Mouse (Mus musculus) erythroid progenitor cell, adult 5-6 weeks (primary cell): ENCODE results near the gene Sprr3. TPM values are rescaled to one million over a fixed set of nuclear protein-coding genes. Genes with fewer than 3 reads are reported as not detected.
"Not testable (repeated sequence)": the region's sequence is repeated elsewhere in the genome, so short reads cannot be mapped to it uniquely, and the experiment has no call there.

Experiments
- ATAC-seq: replicated peaks from 2 replicates; pipeline ENCODE4 v1.8.0; 2016; ENCODE audit warnings: moderate number of reproducible peaks, mild to moderate bottlenecking, moderate TSS enrichment, inconsistent platforms; ENCODE audit not compliant: poor library complexity, low FRiP score, severe bottlenecking
- total RNA-seq, 2 experiments: library from RNA; stranded (forward) in 1 of 2; stranded (reverse) in 1 of 2; fragments of 150-400 nt in 1 of 2; fragments of 186-747, 209-891 nt in 1 of 2; gene quantifications; 2 replicates each; pipeline versions ENCODE4 v1.2.3 to v1.2.4; 2015 to 2017; ENCODE audit warnings: low replicate concordance in 2 of 2

The Sprr3 gene
- total RNA-seq (2015; ENCODE audit: low replicate concordance) (not detected in 2 replicates), total RNA-seq (2017; ENCODE audit: low replicate concordance) (not detected in 2 replicates)

DNA sequence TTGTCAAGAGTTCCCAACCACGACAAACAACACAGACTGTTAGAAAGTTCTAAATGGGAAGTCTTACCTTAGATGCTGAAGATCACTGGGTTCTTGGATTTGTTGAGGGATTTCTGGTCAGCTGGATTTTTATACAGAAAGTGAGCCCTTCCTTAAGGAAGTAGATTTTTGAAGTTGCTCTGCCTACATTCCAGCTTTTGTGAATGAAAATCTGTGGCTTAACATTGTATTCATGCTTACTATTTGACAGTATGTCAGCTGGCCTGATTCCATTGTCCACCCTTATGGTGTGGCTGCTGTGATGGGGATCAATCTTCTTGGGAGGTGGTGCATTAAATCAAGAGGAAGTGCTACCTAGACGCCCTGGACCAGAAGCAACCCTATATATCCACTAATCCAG lies at the start of gene Sprr3:
Sprr3 (minus strand) TSS at position 101 of the 400 bp plus-strand sequence.
- no peak for ATAC-seq

DNA sequence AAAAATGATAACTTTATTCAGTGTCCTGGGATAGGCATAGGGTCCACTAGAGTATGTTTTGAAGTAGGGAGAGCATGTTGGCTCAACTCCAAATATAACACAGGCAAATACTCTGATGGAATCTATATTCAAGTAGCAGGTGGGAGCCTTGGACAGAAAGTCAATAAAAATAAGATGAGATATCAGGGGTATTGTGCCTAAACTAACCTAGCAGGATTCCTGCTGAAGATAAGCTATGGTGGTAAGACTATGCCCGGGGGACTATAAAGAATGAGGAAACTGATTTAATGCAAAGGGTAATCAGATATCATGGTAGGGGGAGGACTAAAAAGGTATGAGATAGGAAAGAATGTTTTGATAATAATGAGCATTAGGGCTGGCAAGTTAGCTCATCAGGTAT lies 49.7 kb upstream of the Sprr3 start:
- no peak for ATAC-seq

DNA sequence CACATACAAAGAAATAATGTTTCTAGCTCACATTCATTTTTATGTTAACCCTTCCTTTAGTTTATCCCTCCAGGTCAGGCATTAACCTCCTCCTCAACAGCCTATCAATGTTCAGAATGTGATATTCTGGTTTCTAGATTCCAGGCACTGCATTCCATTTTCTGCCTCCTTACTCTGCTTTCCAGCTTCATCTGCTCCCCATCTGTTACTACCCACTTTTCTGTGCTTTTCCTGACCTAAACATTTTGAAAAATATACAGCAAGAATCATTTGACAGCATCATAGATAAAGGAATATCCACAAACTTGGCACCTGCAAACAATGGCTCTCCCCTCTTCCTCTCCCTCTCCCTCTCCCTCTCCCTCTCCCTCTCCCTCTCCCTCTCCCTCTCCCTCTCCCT lies 45.0 kb upstream of the Sprr3 start:
- no peak for ATAC-seq

DNA sequence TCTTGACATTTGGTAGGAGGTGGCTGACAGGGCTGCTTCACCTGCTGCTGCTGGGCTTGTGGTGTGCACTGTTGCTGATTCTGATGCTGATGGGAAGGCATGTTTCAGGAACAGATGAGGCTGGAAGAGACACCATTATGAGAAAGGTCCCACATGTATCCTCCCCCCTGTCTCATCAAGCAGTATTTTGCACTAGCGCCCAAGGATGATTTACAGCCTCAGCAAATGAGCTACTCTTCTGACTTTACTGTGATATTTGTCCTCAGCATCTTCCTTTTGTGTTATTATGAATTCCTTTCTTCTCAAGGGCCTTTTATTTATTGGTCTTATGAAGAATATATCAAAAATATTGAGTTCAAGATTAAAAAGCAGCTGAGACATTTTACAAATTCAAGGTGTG lies 41.9 kb upstream of the Sprr3 start, which contains the start of gene Sprr4:
Sprr4 (minus strand) TSS at position 101 of the 400 bp plus-strand sequence.
- ATAC-seq: no peak

DNA sequence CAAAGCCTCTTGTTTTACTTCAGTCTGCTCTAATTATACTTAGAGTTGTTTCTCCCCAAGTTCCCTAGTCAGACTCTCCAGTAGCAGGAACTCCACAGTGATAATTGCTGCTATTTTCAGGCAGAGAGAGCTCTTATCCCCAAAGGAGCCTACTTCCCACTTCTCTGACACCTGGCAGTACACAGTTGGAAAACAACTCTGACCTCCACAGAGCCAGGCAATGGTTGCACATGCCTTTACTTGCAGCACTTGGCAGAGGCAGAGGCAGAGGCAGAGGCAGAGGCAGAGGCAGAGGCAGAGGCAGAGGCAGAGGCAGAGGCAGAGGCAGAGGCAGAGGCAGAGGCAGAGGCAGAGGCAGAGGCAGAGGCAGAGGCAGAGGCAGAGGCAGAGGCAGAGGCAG lies 31.7 kb upstream of the Sprr3 start:
- ATAC-seq: not testable (repeated sequence)

DNA sequence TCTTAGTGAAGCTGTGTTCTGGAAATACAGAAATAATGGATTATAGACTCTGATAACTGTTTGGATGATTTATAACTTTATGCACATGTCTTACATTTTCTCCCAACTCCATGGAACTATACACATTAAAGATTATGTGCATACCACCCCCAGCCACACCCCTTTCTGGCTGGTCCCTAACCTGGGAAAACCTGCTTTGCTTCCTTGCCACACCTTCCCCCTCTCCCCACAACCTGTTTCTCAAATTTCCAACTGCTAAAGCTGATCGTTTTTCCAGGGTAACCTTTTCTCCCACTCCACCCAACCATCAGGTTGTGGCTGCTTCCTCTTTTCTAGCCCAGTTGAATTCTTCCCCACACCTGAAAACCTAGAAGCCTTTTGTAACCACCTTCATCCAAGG lies 27.8 kb upstream of the Sprr3 start:
- ATAC-seq: no peak

DNA sequence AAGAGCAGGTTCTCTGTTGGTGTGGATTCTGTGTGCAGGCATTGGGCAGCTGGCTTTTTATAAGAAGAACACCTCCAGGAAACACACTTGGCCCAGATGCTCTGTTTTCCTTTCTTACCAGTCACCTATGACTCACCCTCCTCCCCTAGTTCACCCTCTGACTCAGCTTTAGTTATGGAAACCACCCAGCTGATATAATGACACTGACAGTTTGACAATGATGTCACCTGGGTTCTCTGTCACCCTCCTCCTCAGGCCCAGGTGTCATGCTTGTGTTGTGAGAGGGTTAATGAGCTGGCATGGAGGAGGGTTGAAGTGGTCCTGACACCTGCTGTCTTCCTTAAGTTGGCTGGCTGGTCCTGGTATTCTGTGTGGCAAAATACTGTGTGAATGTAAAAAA lies 27.3 kb upstream of the Sprr3 start, which contains the start of gene Sprr1a:
Sprr1a (minus strand) TSS at position 33 of the 400 bp plus-strand sequence.
- ATAC-seq: no peak

DNA sequence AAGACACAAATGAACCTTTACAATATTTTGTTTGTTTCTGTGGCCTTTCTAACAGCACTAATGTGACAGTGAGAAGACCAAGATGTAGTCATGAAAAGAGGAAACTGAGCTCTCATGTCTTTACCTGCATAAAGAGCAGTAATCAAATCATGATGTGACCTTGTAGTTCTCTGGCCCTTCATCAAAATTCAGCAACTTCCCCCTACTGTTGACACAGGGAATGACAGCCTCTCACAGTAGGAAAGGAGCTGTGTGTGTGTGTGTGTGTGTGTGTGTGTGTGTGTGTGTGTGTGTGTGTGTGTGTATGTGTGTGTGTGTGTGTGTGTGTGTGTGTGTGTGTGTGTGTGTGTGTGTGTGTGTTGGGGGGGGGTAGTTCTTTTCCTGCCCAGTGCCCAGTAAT lies 22.7 kb upstream of the Sprr3 start:
- ATAC-seq: not testable (repeated sequence)

DNA sequence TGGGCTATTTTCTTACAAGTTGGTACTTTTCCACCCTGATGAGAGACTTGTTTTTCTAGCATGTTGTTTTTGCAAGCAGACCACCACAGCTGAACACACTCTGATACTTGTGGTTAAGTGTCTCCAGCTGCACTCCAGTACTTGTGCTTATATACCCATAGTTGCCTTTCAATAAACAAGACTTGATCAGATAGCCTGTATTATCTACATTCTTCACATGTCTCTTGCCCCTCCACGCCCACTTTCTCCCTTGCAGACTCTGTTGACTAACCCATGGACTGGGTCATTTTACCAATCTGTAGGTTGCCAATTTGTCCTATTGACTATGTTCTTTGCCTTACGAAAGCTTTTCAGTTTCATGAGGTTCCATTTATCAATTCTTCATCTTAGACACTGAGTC lies 11.6 kb upstream of the Sprr3 start:
- no peak for ATAC-seq

DNA sequence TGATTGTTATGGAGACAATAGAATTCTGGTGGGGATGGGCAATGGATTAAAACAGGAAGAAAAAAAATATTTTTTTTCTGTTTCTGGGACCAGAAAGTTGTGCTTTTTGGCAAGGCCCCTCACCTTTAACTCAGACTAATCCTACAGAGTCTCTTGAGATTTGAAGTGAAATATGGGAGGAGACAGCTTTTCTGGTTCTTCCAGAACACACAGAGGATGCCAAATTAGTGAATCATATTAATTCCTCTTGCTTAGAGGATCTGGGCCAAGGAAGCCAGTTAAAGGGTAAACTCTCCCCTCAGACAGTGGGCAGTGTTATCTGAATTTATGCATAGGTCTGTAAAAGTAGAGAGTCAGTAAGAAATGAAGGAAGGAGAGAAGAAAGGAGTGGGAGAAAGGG lies 8.9 kb upstream of the Sprr3 start:
- ATAC-seq: no peak

DNA sequence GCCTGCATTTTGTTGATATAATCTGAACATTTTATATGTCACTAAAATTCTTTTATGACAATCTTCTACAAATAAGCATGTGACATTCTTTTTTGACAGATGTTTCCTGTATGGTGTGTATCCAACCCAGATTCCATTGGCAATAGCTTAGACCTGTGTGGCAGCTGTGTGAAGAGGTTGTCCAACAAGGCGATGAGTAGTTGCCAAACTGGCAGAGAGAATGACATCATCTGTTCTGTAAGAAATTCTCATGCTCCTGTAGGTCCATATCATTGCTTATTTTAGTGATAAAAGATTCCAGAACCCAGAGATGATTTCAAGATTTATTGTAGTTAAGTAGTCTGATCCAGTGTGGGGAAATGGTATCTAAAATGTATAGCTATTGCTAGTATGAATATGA lies 8.1 kb upstream of the Sprr3 start:
- no peak for ATAC-seq

DNA sequence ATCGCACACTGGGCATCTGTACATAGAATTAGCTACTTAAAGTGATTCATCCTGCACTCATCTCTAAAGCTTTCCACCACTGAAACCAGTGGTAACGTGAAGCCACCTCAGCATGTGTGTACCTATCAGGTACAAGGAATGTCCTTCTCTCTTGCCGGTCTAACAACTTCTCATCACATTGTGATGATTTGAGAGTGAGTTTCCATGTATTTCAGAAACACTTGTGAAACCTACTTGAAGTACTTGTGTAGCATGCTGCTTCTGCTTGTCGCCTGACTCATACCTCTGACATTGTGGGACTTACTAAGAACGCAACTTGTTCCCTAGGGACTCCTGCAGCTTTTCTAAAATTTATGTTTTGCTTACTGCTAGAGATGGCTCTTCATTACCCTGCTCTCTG lies 3.4 kb downstream of the Sprr3 start:
- no peak for ATAC-seq

DNA sequence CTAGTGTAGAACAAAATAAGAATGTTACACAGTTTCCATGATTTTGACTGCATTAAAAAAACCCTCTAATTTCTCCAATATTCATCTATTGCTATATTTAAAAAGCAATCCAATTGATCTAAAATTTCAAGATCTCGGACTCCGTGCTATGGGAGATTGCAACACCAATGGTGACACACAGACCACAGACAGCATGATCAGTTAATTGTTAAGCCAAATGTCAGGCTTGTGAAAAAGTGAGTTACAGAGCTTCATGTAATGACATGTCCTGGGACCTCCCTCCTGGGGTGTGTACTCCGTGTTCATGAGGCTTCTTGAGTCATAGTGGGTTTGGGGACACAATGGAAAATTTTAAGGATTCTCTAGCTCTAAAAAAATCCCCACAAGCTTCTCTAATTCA lies 18.3 kb downstream of the Sprr3 start:
- ATAC-seq: no peak

DNA sequence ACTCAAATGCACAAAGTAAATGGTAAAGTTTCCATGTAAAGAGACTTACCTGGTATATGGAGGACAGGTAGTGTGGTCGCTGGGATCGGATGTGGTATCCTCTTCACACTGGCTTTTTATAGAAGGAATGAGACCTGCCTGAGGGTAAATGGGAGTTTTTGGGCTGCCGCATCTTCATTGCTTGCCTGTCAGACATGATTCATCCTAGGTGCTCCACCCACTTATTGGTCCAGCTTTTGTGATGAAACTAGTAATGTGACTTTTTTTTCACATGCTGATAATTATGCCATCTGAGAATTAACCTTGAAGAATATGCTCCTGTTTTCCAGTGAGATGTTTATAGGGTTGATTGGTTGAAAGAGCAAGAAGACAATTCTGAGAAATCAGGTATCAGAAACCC lies 19.8 kb downstream of the Sprr3 start, which contains the start of gene Sprr1b:
Sprr1b (minus strand) TSS at position 101 of the 400 bp plus-strand sequence.
- no peak for ATAC-seq

DNA sequence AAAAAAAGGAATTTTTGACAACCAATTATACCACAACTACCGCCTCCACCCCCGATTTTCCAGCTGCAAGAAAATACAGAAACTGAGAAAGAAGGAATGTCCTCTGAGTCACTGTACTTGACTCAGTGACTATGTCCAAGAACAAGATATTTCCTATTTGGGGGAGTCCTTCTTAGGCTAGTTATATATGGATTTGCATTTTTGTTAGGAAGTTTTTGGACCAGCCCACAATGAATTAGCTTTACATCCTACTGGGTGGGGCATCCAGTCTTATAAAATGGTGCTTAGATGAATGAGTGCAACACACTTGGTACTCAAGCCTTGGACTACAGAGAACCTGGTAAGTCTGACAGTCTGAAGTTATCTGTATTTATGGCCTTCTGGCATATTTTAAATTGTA lies 26.2 kb downstream of the Sprr3 start, which contains the start of gene Sprr2k:
Sprr2k (plus strand) TSS at position 301 of the 400 bp plus-strand sequence.
- no peak for ATAC-seq

DNA sequence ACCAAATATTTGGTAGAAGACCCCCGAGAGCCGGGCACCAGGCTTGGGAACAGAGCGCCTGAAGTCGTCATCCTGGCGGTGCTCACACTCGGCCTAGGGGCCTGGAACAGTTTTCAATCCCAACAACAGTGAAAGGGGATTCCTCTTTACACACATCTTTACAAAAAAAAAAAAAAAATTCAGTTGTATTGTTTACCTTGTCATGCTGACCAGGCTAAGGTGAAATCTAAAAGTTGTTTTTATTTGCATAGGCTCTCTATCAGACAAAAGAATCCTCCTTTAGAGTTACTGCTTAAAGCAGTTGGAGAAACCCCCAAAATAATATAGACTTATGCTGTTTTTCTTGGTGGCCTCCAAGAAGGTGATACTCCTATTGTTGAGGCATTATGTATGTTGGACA lies 29.2 kb downstream of the Sprr3 start, which contains the start of gene Gm9774:
Gm9774 (minus strand) TSS at position 101 of the 400 bp plus-strand sequence.
- no peak for ATAC-seq

DNA sequence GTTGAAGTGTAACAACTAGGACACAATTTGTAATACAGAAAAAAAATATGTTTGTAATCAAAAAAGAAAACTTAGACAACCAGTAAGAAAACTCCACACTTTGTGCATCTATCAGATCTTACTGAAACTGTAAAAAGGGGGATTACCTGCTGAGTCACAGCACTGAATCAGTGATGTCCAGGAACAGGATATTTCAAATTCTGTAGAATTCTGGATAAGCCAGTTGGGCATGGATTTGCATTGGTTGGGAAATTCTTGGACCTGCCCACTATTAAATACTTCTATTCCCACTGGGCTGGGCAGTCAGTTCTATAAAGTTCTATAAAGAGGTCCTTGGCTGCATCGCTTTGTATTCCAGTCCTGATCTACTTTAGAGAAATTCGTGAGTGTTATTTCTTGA lies 40.7 kb downstream of the Sprr3 start, which contains the start of gene Sprr2j-ps:
Sprr2j-ps (plus strand) TSS at position 301 of the 400 bp plus-strand sequence.
- ATAC-seq: no peak

DNA sequence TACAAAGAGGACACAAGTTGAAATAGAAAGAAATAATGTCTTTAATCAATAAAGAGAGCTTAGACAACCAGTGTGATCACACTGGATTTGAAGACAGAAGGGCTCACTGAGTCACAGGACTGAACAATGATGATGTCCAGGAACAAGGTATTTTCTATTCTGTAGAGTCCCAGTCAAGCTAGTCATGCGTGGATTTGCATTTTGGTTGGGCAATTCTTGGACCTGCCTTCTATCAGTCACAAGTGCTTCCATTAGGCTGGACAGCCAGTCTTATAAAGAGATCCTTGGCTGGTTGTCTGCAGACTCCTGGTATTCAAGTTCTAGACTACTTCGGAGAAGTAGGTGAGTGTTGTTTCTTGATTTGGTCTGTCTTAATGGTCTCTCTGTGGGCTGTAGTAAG lies 50.8 kb downstream of the Sprr3 start, which contains the start of gene Sprr2i:
Sprr2i (plus strand) TSS at position 301 of the 400 bp plus-strand sequence.
- no peak for ATAC-seq
